Mouse (Mus musculus): ENCODE results near the gene Larp1b. TPM values are rescaled to one million over a fixed set of nuclear protein-coding genes. Genes with fewer than 3 reads are reported as not detected.

Larp1b gene
- polyA plus RNA-seq, 1 experiment from 2014 or later, result 2.0 TPM

DNA sequence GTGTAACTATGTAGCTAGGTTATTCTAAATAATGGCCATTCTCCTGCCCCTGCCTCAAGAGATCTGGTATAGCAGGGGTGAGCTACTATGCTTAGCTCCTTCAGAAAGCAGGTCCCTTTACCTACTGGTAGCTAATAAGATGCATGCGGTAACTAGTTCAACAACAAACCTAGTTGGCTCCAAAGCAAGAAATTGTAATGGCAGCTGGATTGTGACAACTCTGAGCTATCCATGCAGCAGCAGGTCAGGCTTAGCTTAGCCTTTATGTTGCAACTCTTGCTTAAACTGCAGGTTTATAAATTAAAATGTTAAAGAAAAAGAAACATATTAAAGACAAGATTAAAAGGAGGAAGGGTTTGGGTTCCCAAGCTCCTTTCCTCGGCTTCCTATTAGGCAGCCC, 129.0 kb downstream of the Larp1b start:
- Histone ChIP-seq H3K4me3 (no peak overlapping the region), H3K27me3 (ENCODE audit: poor library complexity, severe bottlenecking) (no peaks in the 10 kb centered on the region), H3K36me3 (replicated peaks) (peaks cover 13% of the 10 kb centered on the region; the same call in 1 of the 2 replicates), H3K9me3 (no peaks in the 10 kb centered on the region), H3K4me1 (peaks cover 18% of the 10 kb centered on the region), H3K27ac (no peak overlapping the region)
- 98% methylated on average over 2 of the region's 2 CpGs for WGBS
- DNase-seq (ENCODE audit: extremely low spot score, low spot score), result no peak

DNA sequence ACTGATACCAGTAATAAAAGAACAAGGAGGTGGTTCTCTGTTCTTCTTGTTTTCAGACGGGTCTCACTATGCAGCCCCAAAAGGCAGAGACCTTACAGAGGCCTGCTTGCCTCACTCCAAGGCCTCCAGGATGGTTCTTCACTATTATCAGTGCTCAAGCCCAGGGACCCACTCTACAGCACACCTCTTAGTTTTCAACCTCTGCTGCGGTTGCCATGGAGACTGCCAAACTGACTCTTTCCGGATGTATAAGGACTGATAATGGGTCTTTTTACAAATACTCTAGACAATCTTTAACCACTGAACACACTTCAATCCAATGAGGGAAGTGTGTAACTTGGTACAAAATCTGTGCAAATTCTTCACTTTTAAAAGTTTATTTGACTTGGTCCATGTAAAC, 131.1 kb downstream of the Larp1b start:
- Histone ChIP-seq H3K27me3 (ENCODE audit: poor library complexity, severe bottlenecking) (no peaks in the 10 kb centered on the region), H3K4me1 (peaks cover 32% of the 10 kb centered on the region), H3K36me3 (replicated peaks) (peaks cover 13% of the 10 kb centered on the region; the same call in 1 of the 2 replicates), H3K9me3 (no peaks in the 10 kb centered on the region), H3K4me3 (peak overlapping the region; percentile 83), H3K27ac (no peak overlapping the region)
- DNase-seq (ENCODE audit: extremely low spot score, low spot score), result no peak
- 59% methylated on average over 3 of the region's 3 CpGs for WGBS

DNA sequence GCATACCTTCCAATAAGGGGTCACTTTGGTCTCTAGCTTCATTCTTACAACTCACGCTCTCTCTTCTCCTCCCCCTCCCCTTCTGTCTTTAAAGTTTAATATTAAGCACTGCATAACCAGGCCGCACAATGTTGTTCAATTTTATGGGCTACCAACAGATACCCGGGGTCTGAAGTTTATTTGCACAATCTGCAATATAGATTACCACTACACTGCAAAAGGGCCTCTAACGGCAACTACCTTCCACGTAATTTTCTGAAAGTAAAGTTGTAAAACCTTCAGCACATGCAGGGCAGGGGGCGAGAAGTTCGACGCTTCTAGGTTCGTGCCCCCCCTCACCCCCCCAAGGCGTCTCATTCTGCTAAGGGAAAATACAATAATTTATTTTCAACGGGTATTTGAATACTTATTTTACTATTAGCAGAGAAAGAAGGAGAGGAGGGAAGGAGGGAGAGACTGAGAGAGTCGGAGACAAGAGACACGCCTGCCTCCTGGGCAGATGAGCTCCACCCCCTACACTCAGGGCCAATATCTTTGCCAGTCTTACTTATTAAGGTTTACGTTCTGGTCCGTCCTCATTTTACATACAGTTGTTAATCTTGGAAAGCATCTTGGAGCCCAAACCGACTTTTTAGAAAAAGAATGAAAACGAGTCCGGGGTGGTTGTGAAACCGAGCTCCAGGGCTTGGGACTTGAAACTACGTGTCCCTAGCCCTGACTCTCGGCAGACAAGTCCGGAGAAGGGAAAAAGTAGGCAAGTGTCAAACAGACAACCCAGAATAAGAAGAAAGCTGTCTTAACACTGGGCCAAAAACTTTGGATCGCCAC, 132.1 kb downstream of the Larp1b start:
- peaks cover 35% of the 10 kb centered on the region for H3K4me1 ChIP-seq
- WGBS, result 5% methylated on average over 23 of the region's 23 CpGs
- H3K27ac ChIP-seq, result peak overlapping the region; percentile 96
- no peaks in the 10 kb centered on the region for H3K9me3 ChIP-seq
- no peaks in the 10 kb centered on the region for H3K27me3 ChIP-seq (ENCODE audit: poor library complexity, severe bottlenecking)
- peak; percentile 32 for DNase-seq (ENCODE audit: extremely low spot score, low spot score)
- H3K36me3 ChIP-seq (replicated peaks), result peaks cover 13% of the 10 kb centered on the region; the same call in 1 of the 2 replicates
- H3K4me3 ChIP-seq, result peak overlapping the region; percentile 83

DNA sequence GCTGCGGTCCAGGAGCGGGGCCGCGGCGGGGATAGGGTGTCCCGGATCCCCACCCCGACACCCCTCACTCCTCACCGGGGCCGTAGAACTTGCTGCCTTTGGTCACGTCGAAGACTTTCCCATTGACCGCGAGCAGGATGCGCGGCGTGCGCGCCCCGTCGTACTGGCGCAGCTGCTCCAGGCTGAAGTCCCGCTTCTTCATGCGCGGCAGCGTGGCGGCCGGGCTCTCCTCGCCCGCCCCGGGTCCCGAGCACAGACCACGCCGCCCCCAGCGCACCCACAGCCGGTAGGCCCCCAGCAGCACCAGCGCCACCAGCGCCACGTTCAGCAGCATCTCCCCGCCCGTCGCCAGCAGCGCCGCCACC, 132.9 kb downstream of the Larp1b start:
- H3K4me3 ChIP-seq, result peak overlapping the region; percentile 83
- H3K4me1 ChIP-seq, result peaks cover 35% of the 10 kb centered on the region
- DNase-seq (ENCODE audit: extremely low spot score, low spot score), result no peak
- peak overlapping the region; percentile 96 for H3K27ac ChIP-seq
- no peaks in the 10 kb centered on the region for H3K9me3 ChIP-seq
- no peaks in the 10 kb centered on the region for H3K27me3 ChIP-seq (ENCODE audit: poor library complexity, severe bottlenecking)
- peaks cover 9% of the 10 kb centered on the region; the same call in 1 of the 2 replicates for H3K36me3 ChIP-seq (replicated peaks)
- under 1% methylated on average over 40 of the region's 43 CpGs for WGBS

DNA sequence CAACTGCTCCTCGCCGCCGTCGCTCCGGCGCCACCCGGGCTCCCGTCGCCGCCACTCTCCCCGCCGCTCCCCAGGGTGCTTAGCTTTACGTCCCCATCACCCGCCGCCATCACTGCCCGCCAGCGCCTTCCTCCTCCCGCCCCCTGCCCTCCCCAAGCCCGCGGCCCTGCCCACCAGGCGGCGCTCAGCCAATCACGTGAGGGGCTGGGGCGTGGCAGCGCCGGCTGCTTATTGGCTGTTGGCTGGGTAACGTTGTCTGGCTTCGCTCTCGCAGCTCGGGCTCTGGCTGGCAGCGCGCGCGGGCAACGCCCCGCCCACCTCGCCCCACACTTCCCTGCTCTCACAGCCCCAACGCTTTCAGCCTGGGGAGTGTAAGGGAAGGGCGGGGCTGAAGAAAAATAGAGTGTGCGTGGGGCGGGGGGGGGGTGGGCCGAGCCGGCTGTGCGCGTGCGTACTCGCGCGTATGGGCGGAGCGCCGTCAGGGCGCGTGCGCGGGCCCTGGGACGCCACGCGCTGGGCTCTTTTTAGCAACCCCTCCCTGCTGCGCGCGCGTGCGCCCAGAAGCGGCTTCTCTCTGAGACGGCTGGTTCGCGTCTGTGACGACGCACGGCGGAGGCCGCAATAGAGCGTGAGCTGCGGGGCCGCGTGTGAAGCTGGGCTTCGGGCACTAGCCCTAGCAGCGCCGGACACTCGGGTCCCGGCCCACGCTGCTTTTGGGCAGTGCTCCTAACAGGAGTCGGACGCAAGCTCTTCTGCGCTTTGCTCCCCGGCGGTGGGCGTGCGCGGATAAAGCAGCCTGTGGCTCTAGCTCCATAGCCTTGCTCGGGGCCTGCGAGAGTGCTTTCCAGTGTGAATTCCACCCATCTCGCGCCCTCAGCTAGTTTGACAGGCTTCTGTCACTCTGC, 133.5 kb downstream of the Larp1b start, which contains the start of gene Pgrmc2:
Gene Pgrmc2 (minus strand): TSS at position 162 of the 905 bp plus-strand sequence.
- Histone ChIP-seq H3K27me3 (ENCODE audit: poor library complexity, severe bottlenecking) (no peaks in the 10 kb centered on the region), H3K27ac (peak within 1 kb of the TSS; percentile 96), H3K36me3 (replicated peaks) (peaks cover 6% of the 10 kb centered on the region; the same call in 1 of the 2 replicates), H3K4me3 (peak within 1 kb of the TSS; percentile 83), H3K9me3 (no peaks in the 10 kb centered on the region), H3K4me1 (peaks cover 35% of the 10 kb centered on the region)
- under 1% methylated on average over 78 of the region's 95 CpGs for WGBS
- DNase-seq (ENCODE audit: extremely low spot score, low spot score), result peak; percentile 97

DNA sequence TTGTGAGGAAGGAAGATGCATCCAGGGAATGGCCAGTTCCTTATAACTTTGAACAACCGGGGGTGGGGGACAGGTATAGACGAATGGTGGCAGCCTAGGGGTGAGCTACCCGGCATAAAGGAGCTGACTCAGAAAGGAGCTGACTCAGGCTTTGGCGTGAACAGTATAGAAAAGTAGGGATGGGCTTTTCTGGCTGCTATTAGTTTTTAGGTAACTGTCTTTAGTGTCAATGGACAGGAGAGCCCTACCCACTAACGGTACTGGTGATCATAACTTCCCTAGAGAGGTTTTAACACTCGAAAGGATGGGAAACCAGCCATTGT, 134.1 kb downstream of the Larp1b start:
- no peaks in the 10 kb centered on the region for H3K9me3 ChIP-seq
- WGBS, result 8% methylated on average over 6 of the region's 6 CpGs
- DNase-seq (ENCODE audit: extremely low spot score, low spot score), result no peak
- no peaks in the 10 kb centered on the region for H3K27me3 ChIP-seq (ENCODE audit: poor library complexity, severe bottlenecking)
- H3K36me3 ChIP-seq (replicated peaks), result 0 out of 2 replicates have a peak, but pooled peaks cover under 1% of the 10 kb centered on the region
- H3K27ac ChIP-seq, result peak overlapping the region; percentile 96
- peaks cover 35% of the 10 kb centered on the region for H3K4me1 ChIP-seq
- H3K4me3 ChIP-seq, result peak overlapping the region; percentile 83

DNA sequence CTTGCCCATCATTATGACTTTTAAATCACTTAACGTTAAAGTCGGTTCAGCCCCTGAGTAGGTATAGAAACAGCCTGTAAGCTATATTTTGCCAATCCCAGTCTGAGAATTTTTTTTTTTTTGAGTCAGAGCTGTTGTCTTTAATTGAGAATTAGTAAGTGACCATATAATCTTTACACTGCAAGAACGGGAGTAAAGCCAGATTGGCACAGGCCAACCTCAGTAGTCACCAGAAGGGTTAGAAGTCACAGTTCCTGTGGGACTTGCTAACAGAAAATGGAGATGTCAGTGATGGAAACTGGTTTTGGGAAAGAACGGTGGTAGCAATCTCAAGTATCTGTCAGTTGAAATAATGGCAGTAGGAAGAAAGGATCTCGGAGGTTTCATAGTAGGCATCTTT, 134.8 kb downstream of the Larp1b start:
- Histone ChIP-seq H3K36me3 (replicated peaks) (no peaks in the 10 kb centered on the region), H3K4me3 (peak overlapping the region; percentile 83), H3K9me3 (no peaks in the 10 kb centered on the region), H3K27me3 (ENCODE audit: poor library complexity, severe bottlenecking) (no peaks in the 10 kb centered on the region), H3K4me1 (peaks cover 35% of the 10 kb centered on the region), H3K27ac (no peak overlapping the region)
- 89% methylated on average over 5 of the region's 5 CpGs for WGBS
- no peak for DNase-seq (ENCODE audit: extremely low spot score, low spot score)

DNA sequence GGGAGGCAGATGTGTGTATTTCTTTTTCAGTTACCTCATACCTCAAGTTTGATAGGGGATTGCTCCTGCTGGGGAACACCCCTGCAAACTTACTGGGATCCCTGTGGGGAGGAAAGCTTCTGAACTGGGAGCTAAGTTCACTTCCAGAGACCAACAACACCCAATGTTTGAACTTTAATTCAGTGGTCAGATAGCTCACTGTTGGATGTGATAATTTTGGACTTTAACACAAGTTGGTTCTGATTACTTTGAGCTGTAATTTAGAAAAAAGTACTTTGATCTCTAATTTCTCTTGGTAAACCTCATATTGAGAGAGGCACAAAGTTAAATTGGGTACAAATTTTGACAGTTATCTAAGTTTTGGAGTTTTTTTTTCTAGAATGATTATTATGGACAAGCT, 137.4 kb downstream of the Larp1b start:
- H3K9me3 ChIP-seq, result no peaks in the 10 kb centered on the region
- H3K4me3 ChIP-seq, result no peak overlapping the region
- H3K4me1 ChIP-seq, result peaks cover 19% of the 10 kb centered on the region
- H3K27ac ChIP-seq, result no peak overlapping the region
- no peak for DNase-seq (ENCODE audit: extremely low spot score, low spot score)
- H3K27me3 ChIP-seq (ENCODE audit: poor library complexity, severe bottlenecking), result no peaks in the 10 kb centered on the region
- no peaks in the 10 kb centered on the region for H3K36me3 ChIP-seq (replicated peaks)

Other genes with a start within 250 kb of the Larp1b start
- gene Slc25a31, start 241.0 kb upstream of the Larp1b start, polyA plus RNA-seq (2016; fragmentation: Nextera tagmentation; extraction: Ambion mirVana), result 0.10 TPM in 1 of 2 replicates, not detected in the other
- gene Hspa4l, start 205.3 kb upstream of the Larp1b start, polyA plus RNA-seq (2016; fragmentation: Nextera tagmentation; extraction: Ambion mirVana), result 49.6 and 58.9 TPM in 2 replicates
- 89.3 and 90.2 TPM in 2 replicates for gene Plk4, start 149.8 kb upstream of the Larp1b start, polyA plus RNA-seq (2016; fragmentation: Nextera tagmentation; extraction: Ambion mirVana)
- gene Mfsd8, start 102.9 kb upstream of the Larp1b start, polyA plus RNA-seq (2016; fragmentation: Nextera tagmentation; extraction: Ambion mirVana), result 6.0 and 6.1 TPM in 2 replicates
- 4.5 and 6.0 TPM in 2 replicates for gene Abhd18, start 102.9 kb upstream of the Larp1b start, polyA plus RNA-seq (2016; fragmentation: Nextera tagmentation; extraction: Ambion mirVana)
- gene 1700034I23Rik, start 47.3 kb upstream of the Larp1b start, polyA plus RNA-seq (2016; fragmentation: Nextera tagmentation; extraction: Ambion mirVana), result 0.09 and 0.10 TPM in 2 replicates
- 30.2 and 30.5 TPM in 2 replicates for gene Pgrmc2, start 133.2 kb downstream of the Larp1b start, polyA plus RNA-seq (2016; fragmentation: Nextera tagmentation; extraction: Ambion mirVana)

All from forebrain, embryonic 10.5 days (tissue).